Mouse (Mus musculus) small intestine, adult 2 months (tissue): Measurements from ENCODE around the gene Tuba1a.

ENCODE experiments used
- CTCF ChIP-seq: fragments of 200-500 bp; IDR thresholded peaks from 2 replicates; pipeline ENCODE4 v1.5.1; 2012; ENCODE audit warnings: low read depth, mild to moderate bottlenecking, control low read depth, inconsistent platforms, low read length, moderate library complexity, mixed read lengths; ENCODE audit not compliant: insufficient replicate concordance, insufficient read length; ENCODE audit errors: extremely low read depth
- POLR2A ChIP-seq: fragments of 200-500 bp; IDR thresholded peaks from 2 replicates; pipeline ENCODE4 v1.6.1; 2012; ENCODE audit warnings: low read depth, mild to moderate bottlenecking, control low read depth, inconsistent platforms, low read length, moderate library complexity

- TF ChIP-seq CTCF, result no peak
- no peak for TF ChIP-seq POLR2A
Observed at GRCm38 (mm10) chr15:98943133-98943532, 10.4 kb downstream of the Tuba1a start.
